Mouse (Mus musculus) spleen, adult 2 months (tissue): ENCODE results near the gene Slc29a4.

ENCODE experiments used
- CTCF ChIP-seq: fragments of 200-500 bp; IDR thresholded peaks from 2 replicates; pipeline ENCODE4 v1.5.1; 2011; ENCODE audit warnings: mild to moderate bottlenecking, inconsistent platforms; ENCODE audit not compliant: insufficient read depth, insufficient read length, insufficient replicate concordance; ENCODE audit errors: extremely low read depth
- POLR2A ChIP-seq: fragments of 200-500 bp; IDR thresholded peaks from 2 replicates; pipeline ENCODE4 v1.6.1; 2011; ENCODE audit warnings: low read depth, low read length, inconsistent platforms

DNA sequence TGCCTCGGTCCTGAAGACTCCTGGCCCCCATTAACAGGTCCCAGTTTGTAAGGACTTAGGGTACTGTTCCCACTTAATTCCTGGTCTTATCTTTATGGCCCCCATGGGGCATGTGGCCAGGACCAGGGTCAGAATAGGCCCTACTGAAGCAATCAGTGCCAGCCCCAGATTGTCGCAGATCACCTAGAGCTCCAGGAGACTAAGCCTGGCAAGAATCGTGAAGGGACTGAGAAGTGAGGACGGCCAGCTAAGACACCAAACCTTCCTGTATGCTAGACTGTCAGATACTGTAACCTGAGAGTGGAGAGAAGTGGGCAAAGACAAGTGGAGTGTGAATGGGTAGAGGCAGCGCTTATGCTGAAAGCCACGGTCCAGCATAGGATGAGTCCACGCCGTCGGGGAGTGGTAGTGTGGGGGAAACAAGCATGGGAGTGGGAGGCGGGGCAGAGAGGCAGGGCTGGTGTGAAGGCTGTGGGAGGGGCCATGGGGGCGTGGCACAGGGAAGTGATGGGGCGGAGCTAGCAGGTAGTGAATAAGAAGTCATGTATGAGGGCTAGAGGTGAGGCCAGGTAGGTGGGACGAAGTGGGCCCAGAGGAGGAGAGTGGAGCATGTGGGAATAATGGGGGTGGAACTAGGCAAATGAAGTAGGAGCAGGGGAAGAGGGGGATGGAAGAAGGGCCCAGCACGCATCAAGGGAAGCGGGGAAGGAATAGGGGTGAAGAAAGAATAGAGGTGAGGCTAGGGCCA lies 8.7 kb downstream of the Slc29a4 start:
- TF ChIP-seq CTCF (no peak), POLR2A (no peak)
